Mouse (Mus musculus) gastrocnemius, adult 2 months (tissue): Measurements from ENCODE around the gene Myo16. TPM values are rescaled to one million over a fixed set of nuclear protein-coding genes. Genes with fewer than 3 reads are reported as not detected.

Source experiments
- DNase-seq: peaks from one replicate; pipeline ENCODE4 v3.0.0; 2022
- H3K27ac ChIP-seq: fragments of 200-600 bp; 2 replicates; pipeline ENCODE4 v1.8.1; 2022; ENCODE audit warnings: mild to moderate bottlenecking
- H3K4me3 ChIP-seq: fragments of 200-600 bp; 2 replicates; pipeline ENCODE4 v1.8.1; 2022; ENCODE audit warnings: mild to moderate bottlenecking, moderate library complexity
- CTCF ChIP-seq: fragments of 200-600 bp; IDR thresholded peaks from 2 replicates; pipeline ENCODE4 v1.8.1; 2022; ENCODE audit warnings: antibody characterized with exemption, mild to moderate bottlenecking, moderate library complexity
- intact Hi-C: fragments of 180-260 bp; cut with DNase I; formaldehyde crosslinking; loops from one replicate; pipeline ENCODE4 v1.15.1; 2025
- total RNA-seq, 2 experiments: library from RNA; stranded (reverse); gene quantifications; 2 replicates each; pipeline ENCODE4 v1.2.3; 2021

Myo16 gene
- total RNA-seq, 2 experiments from 2014 or later: 0.08 to 0.36 TPM

DNA sequence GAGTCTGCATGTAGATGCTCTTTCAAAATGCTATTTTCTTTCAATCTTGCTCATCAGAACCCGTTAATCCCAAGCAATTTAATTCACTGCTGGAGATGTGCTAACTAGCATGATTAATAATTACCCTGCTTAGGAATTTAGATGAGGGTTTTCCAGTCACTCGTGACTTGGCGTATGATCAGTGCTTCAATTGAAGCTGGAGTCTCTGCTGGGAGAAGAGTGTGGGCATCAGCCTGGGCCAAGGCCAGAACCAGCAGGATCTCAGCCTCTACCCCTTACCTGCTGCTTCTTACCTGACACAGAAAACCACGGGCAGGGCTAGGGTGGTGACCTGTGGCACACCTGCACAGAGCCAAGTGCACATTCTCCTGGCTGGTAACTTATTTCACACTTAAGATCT, 257.8 kb downstream of the Myo16 start:
- intact Hi-C loops: no loop called here
- TF ChIP-seq CTCF: no peak
- no peak overlapping the region for H3K27ac ChIP-seq
- DNase-seq: no peak
- no peak overlapping the region for H3K4me3 ChIP-seq

GRCm38 (mm10) chr8:10413881-10414280, 260.2 kb downstream of the Myo16 start:
- intact Hi-C loops: loop anchor here (1.0 kb wide), 1 partner anchor 801 kb away; no protein-coding TSS in a partner anchor
- no peak overlapping the region for H3K4me3 ChIP-seq
- no peak for DNase-seq
- no peak overlapping the region for H3K27ac ChIP-seq
- no peak for TF ChIP-seq CTCF

DNA sequence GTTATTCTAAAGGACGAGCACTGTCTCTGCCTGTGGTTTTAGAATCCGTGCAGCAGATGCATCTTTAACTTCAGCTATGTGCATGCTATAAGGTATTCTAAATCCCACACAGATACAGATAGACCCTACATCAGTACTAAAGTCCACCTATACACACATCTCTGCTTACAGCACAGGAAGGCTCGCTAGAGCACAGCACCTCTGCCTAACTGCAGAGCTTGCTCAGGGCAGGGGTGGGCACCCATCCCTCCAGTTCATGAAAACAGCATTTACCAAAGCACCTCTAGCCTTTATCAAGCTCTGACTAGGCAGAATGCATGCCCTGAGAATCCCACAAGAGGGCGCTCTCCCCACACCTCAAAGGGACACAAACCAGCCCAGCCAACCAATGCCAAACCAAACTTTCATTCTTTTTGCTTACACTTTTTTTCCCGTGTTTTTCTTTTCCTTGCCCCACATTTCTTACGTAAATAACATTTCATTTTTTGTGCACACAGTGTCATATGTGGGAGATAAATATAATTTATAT, 261.0 kb downstream of the Myo16 start:
- H3K27ac ChIP-seq: no peak overlapping the region
- peak; percentile 78 for DNase-seq
- H3K4me3 ChIP-seq: no peak overlapping the region; the same call in 1 of the 2 replicates
- peak; percentile 87 for TF ChIP-seq CTCF
- intact Hi-C loops: loop anchor here (1.0 kb wide), 2 partner anchors 773 to 801 kb away; no protein-coding TSS in a partner anchor

DNA sequence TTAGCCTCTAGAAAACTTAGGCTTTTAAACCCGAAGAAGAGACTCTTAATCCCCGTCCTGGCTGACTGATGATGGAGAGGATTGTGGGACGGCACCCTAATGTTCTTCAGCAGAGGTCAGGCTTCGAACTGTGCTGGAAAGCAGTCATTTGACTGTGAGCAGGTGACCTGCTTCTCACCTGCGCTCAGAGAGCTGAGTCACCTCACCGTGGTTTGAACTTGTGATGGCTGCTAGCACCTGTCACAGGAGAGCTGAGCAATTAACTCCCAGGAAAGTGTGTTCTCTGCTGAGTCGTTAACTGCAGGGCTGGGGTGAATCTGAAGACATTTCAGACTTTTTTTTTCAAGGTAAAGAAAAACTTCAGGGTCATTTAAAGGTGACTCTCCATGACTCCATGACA, 261.6 kb downstream of the Myo16 start:
- no peak for DNase-seq
- Histone ChIP-seq H3K4me3 (no peak overlapping the region; the same call in 1 of the 2 replicates), H3K27ac (no peak overlapping the region)
- intact Hi-C loops: loop anchor here (1.0 kb wide), 1 partner anchor 772 kb away; no protein-coding TSS in a partner anchor
- no peak for TF ChIP-seq CTCF

DNA sequence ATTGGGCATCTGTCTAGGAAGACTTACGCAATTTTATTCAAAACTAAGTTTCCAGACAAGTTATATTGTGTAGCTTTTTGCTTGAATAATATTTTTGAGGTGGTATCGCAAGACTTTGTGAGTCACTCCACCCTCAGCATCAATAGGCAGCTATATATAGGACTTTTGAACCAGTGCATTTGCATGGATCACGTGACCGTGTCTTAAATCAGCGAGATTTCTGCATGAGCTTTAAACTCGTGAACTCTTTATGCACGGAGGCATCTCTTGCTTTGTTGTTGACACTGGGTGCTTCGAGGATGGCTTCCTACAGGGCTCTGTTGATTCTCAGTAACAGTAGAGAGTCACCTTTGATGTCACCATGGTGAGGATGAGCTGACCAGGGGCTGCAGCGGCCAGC, 262.2 kb downstream of the Myo16 start:
- intact Hi-C loops: loop anchor here (1.0 kb wide), 1 partner anchor 771 kb away; no protein-coding TSS in a partner anchor
- no peak for DNase-seq
- TF ChIP-seq CTCF: no peak
- H3K4me3 ChIP-seq: no peak overlapping the region
- H3K27ac ChIP-seq: no peak overlapping the region

DNA sequence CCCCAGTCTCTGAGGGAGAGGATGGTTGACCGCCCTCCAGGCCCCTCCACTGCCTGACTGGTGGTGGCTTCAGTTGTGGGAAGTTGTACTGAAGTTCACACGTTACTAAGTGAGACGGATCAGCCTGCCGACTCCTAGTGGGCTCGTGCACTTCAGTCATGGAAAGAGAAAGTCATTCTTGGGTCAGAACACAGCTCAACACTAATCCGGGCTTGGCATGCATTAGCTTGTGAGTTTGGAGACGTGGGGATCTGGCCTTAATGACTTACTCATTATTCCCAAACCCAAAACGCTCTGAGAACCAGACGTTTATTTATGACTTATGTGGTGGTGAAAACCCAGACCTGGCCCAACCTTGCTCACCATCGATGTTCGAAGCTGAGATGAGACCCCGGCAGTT, 263.1 kb downstream of the Myo16 start:
- H3K27ac ChIP-seq: no peak overlapping the region
- no peak for DNase-seq
- H3K4me3 ChIP-seq: no peak overlapping the region
- intact Hi-C loops: no loop called here
- TF ChIP-seq CTCF: no peak

DNA sequence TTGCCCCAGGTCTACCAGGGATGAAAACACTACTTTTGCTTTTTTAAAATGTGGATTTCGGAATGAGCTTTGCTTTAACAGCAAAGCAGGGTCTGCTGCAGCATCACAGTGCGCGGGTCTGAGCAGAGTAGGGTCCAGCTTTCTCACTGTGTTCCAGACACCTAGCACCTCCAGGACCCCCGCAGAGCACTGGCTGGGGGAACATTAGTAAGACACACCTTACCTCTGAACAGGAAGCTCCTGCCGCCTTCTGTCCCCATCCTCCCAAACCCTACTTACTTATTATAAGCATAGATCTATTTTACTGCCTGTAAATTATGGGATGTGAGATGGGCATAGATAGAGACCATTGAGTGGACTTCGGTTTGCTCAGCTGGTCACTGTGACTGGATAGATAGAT, 263.6 kb downstream of the Myo16 start:
- intact Hi-C loops: no loop called here

DNA sequence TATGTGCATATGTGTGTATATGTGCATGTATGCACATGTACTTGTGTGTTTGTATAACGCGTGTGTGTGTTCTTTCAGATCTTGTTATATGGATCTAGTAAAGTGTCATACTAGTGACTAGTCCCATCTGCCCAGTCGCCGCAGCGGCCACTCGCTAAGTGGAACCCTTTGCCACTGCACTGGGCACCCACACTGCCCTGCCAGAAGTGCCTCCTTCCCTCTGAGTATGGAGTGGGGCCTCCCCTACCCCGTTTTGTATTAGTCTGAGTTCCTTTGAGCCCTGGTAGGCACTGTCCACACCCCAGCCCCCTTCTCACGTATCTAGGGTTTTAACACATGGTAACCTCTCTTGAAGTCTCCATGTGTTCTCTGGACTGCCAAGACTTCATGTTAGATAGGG, 264.3 kb downstream of the Myo16 start:
- no peak for DNase-seq
- intact Hi-C loops: no loop called here
- Histone ChIP-seq H3K27ac (no peak overlapping the region), H3K4me3 (no peak overlapping the region)
- TF ChIP-seq CTCF: no peak

More for the DNA sequence above, 263.6 kb downstream of the Myo16 start:
- no peak for TF ChIP-seq CTCF
- H3K4me3 ChIP-seq: no peak overlapping the region
- no peak overlapping the region for H3K27ac ChIP-seq
- no peak for DNase-seq

DNA sequence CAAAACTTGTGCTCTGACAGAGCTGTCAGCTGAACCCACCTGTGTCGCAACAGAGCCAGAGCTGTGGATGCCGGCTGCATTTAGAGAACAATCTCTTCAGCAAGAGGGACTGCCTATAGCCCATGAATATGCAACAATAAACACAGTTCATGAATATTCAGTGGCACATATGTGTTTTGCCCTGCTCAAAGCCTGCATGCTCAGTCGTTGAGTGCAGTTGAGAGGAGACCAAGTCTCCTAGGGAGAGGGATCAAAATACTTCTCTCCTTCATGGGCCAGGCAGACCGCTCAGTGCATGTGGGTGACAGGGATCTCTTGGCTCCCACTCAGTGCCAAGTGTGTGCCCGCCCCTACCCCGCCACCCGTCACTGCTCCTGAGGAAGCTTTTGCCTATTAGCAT, 265.3 kb downstream of the Myo16 start:
- intact Hi-C loops: no loop called here
- no peak for TF ChIP-seq CTCF
- DNase-seq: no peak
- no peak overlapping the region for H3K27ac ChIP-seq
- H3K4me3 ChIP-seq: no peak overlapping the region

DNA sequence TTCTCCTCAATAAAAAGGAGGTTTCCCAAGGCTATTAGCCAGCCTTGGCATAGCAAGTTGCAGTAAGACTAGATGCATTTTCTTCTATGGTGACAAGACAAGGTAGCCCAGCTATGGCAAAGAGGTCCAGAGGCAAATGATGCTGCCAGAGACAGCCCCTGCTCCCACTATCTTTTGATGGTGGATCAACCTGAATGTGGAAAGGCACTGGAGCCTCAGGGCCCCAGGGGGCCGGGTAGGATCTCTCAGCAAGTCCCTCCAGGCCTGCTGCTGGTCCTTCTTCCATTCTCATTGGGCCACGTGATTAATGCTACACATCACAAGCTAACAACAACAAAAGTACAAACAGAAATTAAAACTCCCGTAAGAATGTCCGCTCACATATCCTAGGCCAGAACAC, 266.0 kb downstream of the Myo16 start:
- no peak overlapping the region for H3K4me3 ChIP-seq
- no peak for DNase-seq
- no peak for TF ChIP-seq CTCF
- intact Hi-C loops: no loop called here
- H3K27ac ChIP-seq: no peak overlapping the region

GRCm38 (mm10) chr8:10420551-10420950, 266.8 kb downstream of the Myo16 start:
- DNase-seq: no peak
- no peak for TF ChIP-seq CTCF
- intact Hi-C loops: no loop called here

DNA sequence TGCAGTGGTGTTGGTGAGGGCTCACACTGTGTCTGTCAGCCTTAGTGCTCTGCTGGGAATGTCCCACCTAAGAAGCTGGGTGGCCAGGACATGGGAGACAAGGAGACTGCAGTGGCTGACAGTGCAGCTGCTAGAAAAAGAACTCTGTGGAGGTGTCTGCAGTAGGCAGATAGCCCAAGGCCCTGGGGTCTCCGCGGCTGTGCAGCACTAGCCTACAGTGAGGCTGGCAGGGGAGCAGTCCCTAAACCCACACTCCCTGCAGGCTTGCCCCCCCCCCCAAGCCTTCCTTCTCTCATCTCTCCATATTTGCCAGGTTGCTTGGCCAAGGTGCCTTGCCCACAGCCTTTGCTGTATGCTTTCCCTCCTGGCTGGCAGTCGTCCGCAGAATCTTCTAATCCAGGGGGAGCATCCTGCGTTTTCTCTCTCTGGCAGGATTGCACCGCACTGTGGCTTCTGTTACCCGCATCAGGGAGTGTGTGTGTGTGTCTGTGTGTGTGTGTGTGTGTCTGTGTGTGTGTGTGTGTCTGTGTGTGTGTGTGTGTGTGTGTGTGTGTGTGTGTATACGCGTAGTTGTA, 267.9 kb downstream of the Myo16 start:
- no peak for TF ChIP-seq CTCF
- no peak overlapping the region for H3K4me3 ChIP-seq
- DNase-seq: no peak
- no peak overlapping the region for H3K27ac ChIP-seq
- intact Hi-C loops: no loop called here

More at GRCm38 (mm10) chr8:10420551-10420950, 266.8 kb downstream of the Myo16 start:
- no peak overlapping the region for H3K27ac ChIP-seq
- H3K4me3 ChIP-seq: no peak overlapping the region

DNA sequence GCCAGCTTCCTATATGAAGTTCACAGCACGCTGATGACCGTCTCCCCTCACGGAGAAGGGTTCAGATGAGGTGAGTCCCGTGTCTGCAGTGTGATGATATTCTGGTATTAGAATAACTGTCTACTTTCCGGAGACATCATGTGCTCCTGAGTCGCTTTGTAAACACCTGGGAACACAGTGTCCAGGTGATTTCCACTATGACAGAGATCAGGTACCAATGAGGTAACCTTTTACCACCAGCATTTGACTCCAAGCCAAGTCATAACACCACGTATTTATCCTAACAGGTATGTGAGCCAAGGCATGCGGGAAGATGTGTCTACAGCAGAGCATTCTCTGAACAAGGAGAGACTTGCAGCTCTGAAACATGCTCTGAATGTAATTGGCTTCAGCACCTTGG, 281.8 kb downstream of the Myo16 start:
- Histone ChIP-seq H3K4me3 (no peak overlapping the region), H3K27ac (no peak overlapping the region)
- no peak for DNase-seq
- intact Hi-C loops: loop anchor here (5.0 kb wide), 1 partner anchor 737 kb away; no protein-coding TSS in a partner anchor
- TF ChIP-seq CTCF: no peak

DNA sequence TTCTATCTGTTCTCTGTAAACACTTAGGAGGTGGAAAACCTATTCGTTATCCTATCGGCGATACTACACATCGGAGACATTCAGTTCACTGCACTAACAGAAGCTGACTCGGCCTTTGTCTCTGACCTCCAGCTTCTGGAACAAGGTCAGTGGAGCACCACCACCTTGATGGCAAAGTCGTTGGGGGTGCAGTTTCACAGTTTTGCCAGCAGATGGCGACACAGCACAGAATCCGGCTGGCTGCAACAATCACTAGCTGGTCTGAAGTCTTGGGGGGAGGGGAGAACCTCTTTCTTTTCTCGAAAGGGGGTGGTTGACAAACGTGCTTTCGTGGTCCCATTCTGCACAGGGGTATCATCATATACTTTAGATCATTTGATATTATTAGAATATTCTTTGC, 285.1 kb downstream of the Myo16 start:
- Histone ChIP-seq H3K4me3 (no peak overlapping the region), H3K27ac (no peak overlapping the region)
- TF ChIP-seq CTCF: peak; percentile 99; the same call in 1 of the 2 replicates
- intact Hi-C loops: loop anchor here (2.0 to 5.0 kb wide), 4 partner anchors 568 to 776 kb away; no protein-coding TSS in a partner anchor
- DNase-seq: peak; percentile 70
